Mouse (Mus musculus): Measurements from ENCODE around the gene Tmem63b. TPM values are rescaled to one million over a fixed set of nuclear protein-coding genes. Genes with fewer than 3 reads are reported as not detected.
A peak's percentile ranks its signal among the peaks of the same experiment; 100 is the strongest.

Gene Tmem63b
- polyA plus RNA-seq, 1 experiment from 2014 or later = 34.2 TPM

GRCm38 (mm10) chr17:45727481-45727880 is 40.8 kb upstream of the Tmem63b start:
- ATAC-seq = no peak
- 76% methylated on average over 2 of the region's 2 CpGs for WGBS
- H3K27ac ChIP-seq = no peak overlapping the region

GRCm38 (mm10) chr17:45726249-45726648 is 39.5 kb upstream of the Tmem63b start:
- H3K4me3 ChIP-seq (replicated peaks) = no peak overlapping the region; the same call in 1 of the 2 replicates
- H3K36me3 ChIP-seq = no peaks in the 10 kb centered on the region
- H3K9ac ChIP-seq = peak overlapping the region; percentile 38
- peak overlapping the region; percentile 65 for H3K27ac ChIP-seq
- ATAC-seq = peak; percentile 87
- peak overlapping the region; percentile 44 for H3K4me2 ChIP-seq (replicated peaks)
- 33% methylated on average over 7 of the region's 7 CpGs for WGBS
- no peaks in the 10 kb centered on the region for H3K27me3 ChIP-seq (replicated peaks)
- H3K9me3 ChIP-seq = no peaks in the 10 kb centered on the region
- H3K4me1 ChIP-seq (replicated peaks) = peaks cover 4% of the 10 kb centered on the region

More at GRCm38 (mm10) chr17:45727481-45727880, 40.8 kb upstream of the Tmem63b start:
- Histone ChIP-seq H3K4me1 (replicated peaks) (peaks cover 7% of the 10 kb centered on the region), H3K9me3 (no peaks in the 10 kb centered on the region), H3K4me2 (replicated peaks) (no peak overlapping the region), H3K27me3 (replicated peaks) (no peaks in the 10 kb centered on the region), H3K9ac (no peak overlapping the region), H3K4me3 (replicated peaks) (no peak overlapping the region), H3K36me3 (no peaks in the 10 kb centered on the region)

GRCm38 (mm10) chr17:45724574-45724921 is 37.8 kb upstream of the Tmem63b start:
- H3K4me2 ChIP-seq (replicated peaks) = 0 out of 2 replicates have a peak overlapping the region, but pooled peaks have one; percentile 82

GRCm38 (mm10) chr17:45723732-45724573 is 37.2 kb upstream of the Tmem63b start:
- Histone ChIP-seq H3K9ac (peak overlapping the region; percentile 65), H3K36me3 (no peaks in the 10 kb centered on the region), H3K27me3 (replicated peaks) (no peaks in the 10 kb centered on the region), H3K27ac (peak overlapping the region; percentile 72), H3K4me3 (replicated peaks) (peak overlapping the region; percentile 46), H3K4me2 (replicated peaks) (peak overlapping the region; percentile 82), H3K9me3 (no peaks in the 10 kb centered on the region), H3K4me1 (replicated peaks) (peaks cover 4% of the 10 kb centered on the region)
- 2% methylated on average over 25 of the region's 25 CpGs for WGBS
- peak; percentile 48 for ATAC-seq

More at GRCm38 (mm10) chr17:45724574-45724921, 37.8 kb upstream of the Tmem63b start:
- Histone ChIP-seq H3K27ac (no peak overlapping the region), H3K9ac (no peak overlapping the region), H3K27me3 (replicated peaks) (no peaks in the 10 kb centered on the region), H3K9me3 (no peaks in the 10 kb centered on the region), H3K4me1 (replicated peaks) (peaks cover 4% of the 10 kb centered on the region), H3K4me3 (replicated peaks) (peak overlapping the region; percentile 46; the same call in 1 of the 2 replicates), H3K36me3 (no peaks in the 10 kb centered on the region)
- ATAC-seq = no peak
- WGBS = 89% methylated on average over 10 of the region's 10 CpGs

- 9% methylated on average over 10 of the region's 10 CpGs for WGBS
- ATAC-seq = peak; percentile 76; the same call in 1 of the 2 replicates
Observed at GRCm38 (mm10) chr17:45718323-45718722, 31.6 kb upstream of the Tmem63b start.

GRCm38 (mm10) chr17:45711525-45711924 is 24.8 kb upstream of the Tmem63b start:
- 32% methylated on average over 3 of the region's 3 CpGs for WGBS
- H3K4me2 ChIP-seq (replicated peaks) = no peak overlapping the region

More at GRCm38 (mm10) chr17:45718323-45718722, 31.6 kb upstream of the Tmem63b start:
- H3K4me3 ChIP-seq (replicated peaks) = no peak overlapping the region
- H3K4me1 ChIP-seq (replicated peaks) = no peaks in the 10 kb centered on the region
- no peaks in the 10 kb centered on the region for H3K9me3 ChIP-seq
- H3K36me3 ChIP-seq = no peaks in the 10 kb centered on the region
- H3K27me3 ChIP-seq (replicated peaks) = no peaks in the 10 kb centered on the region
- H3K4me2 ChIP-seq (replicated peaks) = no peak overlapping the region
- no peak overlapping the region for H3K9ac ChIP-seq
- H3K27ac ChIP-seq = no peak overlapping the region

GRCm38 (mm10) chr17:45710407-45710806 is 23.7 kb upstream of the Tmem63b start:
- Histone ChIP-seq H3K27ac (no peak overlapping the region), H3K9ac (no peak overlapping the region), H3K4me2 (replicated peaks) (no peak overlapping the region), H3K4me1 (replicated peaks) (no peaks in the 10 kb centered on the region), H3K27me3 (replicated peaks) (no peaks in the 10 kb centered on the region), H3K36me3 (no peaks in the 10 kb centered on the region), H3K4me3 (replicated peaks) (no peak overlapping the region), H3K9me3 (no peaks in the 10 kb centered on the region)
- 80% methylated on average over 8 of the region's 8 CpGs for WGBS
- no peak for ATAC-seq

More at GRCm38 (mm10) chr17:45711525-45711924, 24.8 kb upstream of the Tmem63b start:
- no peaks in the 10 kb centered on the region for H3K36me3 ChIP-seq
- no peaks in the 10 kb centered on the region for H3K9me3 ChIP-seq
- ATAC-seq = no peak
- no peak overlapping the region for H3K9ac ChIP-seq
- no peaks in the 10 kb centered on the region for H3K4me1 ChIP-seq (replicated peaks)
- H3K27ac ChIP-seq = no peak overlapping the region
- no peak overlapping the region for H3K4me3 ChIP-seq (replicated peaks)
- no peaks in the 10 kb centered on the region for H3K27me3 ChIP-seq (replicated peaks)

GRCm38 (mm10) chr17:45709829-45710228 is 23.1 kb upstream of the Tmem63b start:
- WGBS = 41% methylated on average over 3 of the region's 3 CpGs
- H3K4me2 ChIP-seq (replicated peaks) = no peak overlapping the region
- no peak overlapping the region for H3K27ac ChIP-seq
- H3K4me1 ChIP-seq (replicated peaks) = no peaks in the 10 kb centered on the region
- H3K4me3 ChIP-seq (replicated peaks) = no peak overlapping the region
- H3K9me3 ChIP-seq = no peaks in the 10 kb centered on the region
- H3K36me3 ChIP-seq = no peaks in the 10 kb centered on the region
- H3K27me3 ChIP-seq (replicated peaks) = no peaks in the 10 kb centered on the region
- no peak for ATAC-seq
- H3K9ac ChIP-seq = no peak overlapping the region

GRCm38 (mm10) chr17:45708179-45708578 is 21.5 kb upstream of the Tmem63b start:
- Histone ChIP-seq H3K27ac (no peak overlapping the region), H3K4me3 (replicated peaks) (no peak overlapping the region), H3K36me3 (no peaks in the 10 kb centered on the region), H3K4me2 (replicated peaks) (no peak overlapping the region), H3K9ac (no peak overlapping the region), H3K27me3 (replicated peaks) (no peaks in the 10 kb centered on the region), H3K4me1 (replicated peaks) (no peaks in the 10 kb centered on the region), H3K9me3 (no peaks in the 10 kb centered on the region)
- ATAC-seq = no peak
- 83% methylated on average over 8 of the region's 8 CpGs for WGBS

- Histone ChIP-seq H3K4me3 (replicated peaks) (no peak overlapping the region), H3K9me3 (no peaks in the 10 kb centered on the region), H3K36me3 (no peaks in the 10 kb centered on the region), H3K27ac (no peak overlapping the region), H3K9ac (no peak overlapping the region), H3K4me2 (replicated peaks) (no peak overlapping the region), H3K27me3 (replicated peaks) (no peaks in the 10 kb centered on the region), H3K4me1 (replicated peaks) (0 out of 2 replicates have a peak, but pooled peaks cover 2% of the 10 kb centered on the region)
- no peak for ATAC-seq
- WGBS = 32% methylated on average over 3 of the region's 3 CpGs
Observed at GRCm38 (mm10) chr17:45707376-45707775, 20.7 kb upstream of the Tmem63b start.

- H3K36me3 ChIP-seq = no peaks in the 10 kb centered on the region
- no peak for ATAC-seq
- H3K4me3 ChIP-seq (replicated peaks) = no peak overlapping the region
- no peak overlapping the region for H3K9ac ChIP-seq
- 61% methylated on average over 5 of the region's 5 CpGs for WGBS
- H3K27ac ChIP-seq = no peak overlapping the region
- H3K27me3 ChIP-seq (replicated peaks) = no peaks in the 10 kb centered on the region
- no peak overlapping the region for H3K4me2 ChIP-seq (replicated peaks)
- H3K9me3 ChIP-seq = no peaks in the 10 kb centered on the region
- 0 out of 2 replicates have a peak, but pooled peaks cover 5% of the 10 kb centered on the region for H3K4me1 ChIP-seq (replicated peaks)
Observed at GRCm38 (mm10) chr17:45706796-45707195, 20.1 kb upstream of the Tmem63b start.

- Histone ChIP-seq H3K4me2 (replicated peaks) (no peak overlapping the region), H3K9me3 (no peaks in the 10 kb centered on the region), H3K9ac (no peak overlapping the region), H3K36me3 (0 out of 2 replicates have a peak, but pooled peaks cover 4% of the 10 kb centered on the region), H3K27me3 (replicated peaks) (no peaks in the 10 kb centered on the region), H3K27ac (no peak overlapping the region), H3K4me3 (replicated peaks) (no peak overlapping the region), H3K4me1 (replicated peaks) (peaks cover 17% of the 10 kb centered on the region)
- no peak for ATAC-seq
- WGBS = 64% methylated on average over 7 of the region's 7 CpGs
Observed at GRCm38 (mm10) chr17:45703187-45703586, 16.5 kb upstream of the Tmem63b start.

Data from intestine, embryonic 15.5 days (tissue).